Mouse (Mus musculus) adrenal gland, adult 8-10 months (tissue): ENCODE results near the gene Olfr1282. TPM values are rescaled to one million over a fixed set of nuclear protein-coding genes. Genes with fewer than 3 reads are reported as not detected.
"Not testable (repeated sequence)": the region's sequence is repeated elsewhere in the genome, so short reads cannot be mapped to it uniquely, and the experiment has no call there.

ENCODE experiments used
- DNase-seq: peaks from one replicate; pipeline ENCODE4 v3.0.0; 2022
- total RNA-seq, 4 experiments: library from RNA; stranded (reverse); gene quantifications; 2 replicates each; pipeline ENCODE4 v1.2.4; 2022

The Olfr1282 gene
- not detected for total RNA-seq

DNA sequence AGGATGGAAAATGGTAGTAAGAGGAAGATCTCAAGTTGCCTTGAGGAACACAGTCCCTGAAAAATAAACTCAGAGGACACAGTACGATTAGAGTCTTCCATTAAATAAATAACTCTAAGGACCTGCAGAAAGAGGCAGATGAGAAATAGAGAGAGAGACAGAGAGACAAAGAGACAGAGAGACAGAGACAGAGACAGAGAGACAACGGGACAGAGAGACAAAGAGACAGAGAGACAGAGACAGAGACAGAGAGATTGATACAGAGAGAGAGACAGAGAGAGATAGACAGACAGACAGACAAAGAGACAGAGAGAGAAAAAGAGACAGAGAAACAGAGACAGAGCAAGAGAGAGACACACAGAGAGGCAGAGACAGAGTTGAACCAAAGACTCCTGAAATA is at the start of gene Olfr1282:
Olfr1282 (minus strand) TSS at position 101 of the 400 bp plus-strand sequence.
- DNase-seq = no peak

DNA sequence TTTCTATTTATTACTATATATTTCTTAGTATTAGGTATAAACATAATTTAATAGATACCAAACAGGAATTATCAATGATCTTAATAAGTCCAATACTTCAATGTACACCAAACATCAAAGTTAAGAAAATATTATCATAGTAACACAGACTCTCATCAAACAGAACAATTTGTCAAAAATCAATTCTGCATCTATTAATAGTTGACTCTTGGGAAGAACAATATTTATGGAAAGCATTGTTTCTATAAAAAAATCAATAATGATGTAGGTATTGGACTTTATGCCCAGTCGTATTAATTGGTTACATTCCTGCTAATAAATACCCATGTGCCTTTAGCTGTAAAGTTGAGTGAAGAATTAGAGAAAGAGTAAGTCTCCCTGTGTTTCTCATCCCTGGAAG is 39.3 kb upstream of the Olfr1282 start, which contains the start of gene Olfr1284:
Olfr1284 (plus strand) TSS at position 301 of the 400 bp plus-strand sequence.
- no peak for DNase-seq

DNA sequence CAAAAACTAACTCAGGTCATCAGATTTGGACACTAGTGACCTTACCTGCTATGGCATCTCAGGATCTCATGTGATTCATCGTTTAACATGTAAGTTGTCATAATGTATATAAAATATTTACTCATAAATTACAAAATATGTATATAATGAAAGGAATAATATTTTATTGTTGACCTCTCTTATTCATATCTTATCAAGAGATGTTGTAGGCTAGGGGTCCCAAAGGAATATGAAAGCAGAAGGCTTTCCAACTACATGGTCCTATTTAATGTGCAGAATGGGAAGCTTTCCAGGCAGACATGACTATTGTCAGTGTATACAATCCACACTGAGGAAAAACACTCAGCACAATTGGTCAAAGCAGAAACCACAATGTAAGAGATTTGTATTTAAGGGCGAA is 30.6 kb upstream of the Olfr1282 start, which contains the start of gene Olfr1283:
Olfr1283 (plus strand) TSS at position 301 of the 400 bp plus-strand sequence.
- DNase-seq = no peak

DNA sequence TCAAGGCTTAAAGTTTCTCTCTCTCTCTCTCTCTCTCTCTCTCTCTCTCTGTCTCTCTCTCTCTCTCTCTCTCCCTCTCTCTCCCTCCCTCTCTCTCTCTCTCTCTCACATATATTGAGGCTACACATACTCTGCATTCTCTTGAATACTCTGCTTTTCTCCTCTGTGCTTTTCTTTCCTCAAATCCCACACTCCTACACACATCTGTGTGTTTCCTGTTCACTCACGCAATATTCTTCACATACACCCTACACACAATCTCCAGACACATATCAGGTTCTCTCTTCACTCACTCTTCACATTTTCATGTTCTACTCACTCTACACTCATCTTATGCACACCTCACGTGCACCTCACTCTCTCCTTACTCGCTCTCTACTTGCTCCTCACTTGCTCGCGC is 2.2 kb downstream of the Olfr1282 start:
- DNase-seq = not testable (repeated sequence)

GRCm38 (mm10) chr2:111326220-111326619 is 9.7 kb downstream of the Olfr1282 start, which contains the start of gene Olfr1281:
Gene Olfr1281 (plus strand): TSS chr2:111326520.
- no peak for DNase-seq

- DNase-seq = no peak
These were observed 22.2 kb downstream of the Olfr1282 start, which contains the start of gene Olfr1280 for GRCm38 (mm10) chr2:111313717-111314116. Gene Olfr1280 (plus strand): TSS chr2:111314017.

DNA sequence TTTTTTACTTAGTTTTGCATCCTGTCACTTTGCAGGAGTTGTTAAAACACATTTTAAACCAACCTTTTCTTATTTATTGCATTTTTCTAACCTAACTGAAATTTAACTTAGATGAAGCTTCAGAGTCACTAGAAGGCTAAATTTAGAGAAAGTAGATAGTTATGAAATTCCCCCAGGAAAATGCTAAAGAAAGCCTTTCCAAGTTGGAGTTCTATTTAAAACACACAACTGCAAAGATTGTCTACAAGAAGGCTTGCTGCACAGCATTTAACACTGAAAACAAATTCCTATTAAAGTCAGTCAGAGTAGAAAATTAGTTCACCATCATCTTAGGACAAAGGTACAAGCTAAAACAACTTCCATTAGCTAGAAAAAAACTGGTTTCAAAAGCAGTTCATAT is 35.5 kb downstream of the Olfr1282 start, which contains the start of gene Olfr1279:
Olfr1279 (plus strand) TSS at position 262 of the 400 bp plus-strand sequence.
- DNase-seq = no peak

- DNase-seq = no peak
These were observed 37.3 kb downstream of the Olfr1282 start for GRCm38 (mm10) chr2:111298541-111298940.

DNA sequence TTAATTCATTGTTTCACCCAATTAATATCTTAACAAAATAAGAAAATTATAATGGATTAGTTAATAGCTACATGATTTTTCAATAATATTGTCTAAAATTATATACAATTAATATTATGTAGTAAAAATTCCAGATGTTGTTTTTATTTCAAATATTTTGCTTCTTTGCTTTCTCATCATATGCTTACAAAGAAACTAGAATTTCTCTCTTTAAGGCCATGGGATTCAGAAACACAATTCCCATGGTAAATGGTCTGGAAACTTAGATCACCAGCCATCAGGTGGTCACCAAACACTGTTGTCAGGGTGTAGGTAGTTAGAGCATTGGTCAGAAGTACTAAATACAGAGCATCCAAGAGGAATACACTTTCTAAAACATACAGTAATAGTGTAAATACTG is 46.0 kb downstream of the Olfr1282 start, which contains the start of gene Olfr1278:
Olfr1278 (plus strand) TSS at position 301 of the 400 bp plus-strand sequence.
- no peak for DNase-seq

Other genes starting within 250 kb of the Olfr1282 start
- not detected for gene Gm13941, start 230.1 kb downstream of the Olfr1282 start, total RNA-seq
- not detected for gene Gm15130, start 183.1 kb downstream of the Olfr1282 start, total RNA-seq
- gene 4930430A15Rik, start 106.5 kb downstream of the Olfr1282 start, total RNA-seq = not detected
- gene Olfr1275, start 100.8 kb downstream of the Olfr1282 start, total RNA-seq = not detected
- not detected for gene Olfr1276, start 81.6 kb downstream of the Olfr1282 start, total RNA-seq
- gene Olfr1277, start 62.0 kb downstream of the Olfr1282 start, total RNA-seq = not detected
- gene Olfr1278, start 45.9 kb downstream of the Olfr1282 start, total RNA-seq = not detected
- not detected for gene Olfr1279, start 35.4 kb downstream of the Olfr1282 start, total RNA-seq
- gene Olfr1280, start 22.1 kb downstream of the Olfr1282 start, total RNA-seq = not detected
- gene Olfr1281, start 9.6 kb downstream of the Olfr1282 start, total RNA-seq = not detected
- gene Olfr1283, start 30.7 kb upstream of the Olfr1282 start, total RNA-seq = not detected
- not detected for gene Olfr1284, start 39.4 kb upstream of the Olfr1282 start, total RNA-seq
- gene Olfr1286, start 87.0 kb upstream of the Olfr1282 start, total RNA-seq = not detected
- gene Olfr1287, start 113.1 kb upstream of the Olfr1282 start, total RNA-seq = not detected
- gene Olfr1288, start 138.0 kb upstream of the Olfr1282 start, total RNA-seq = not detected
- gene Olfr1289, start 144.7 kb upstream of the Olfr1282 start, total RNA-seq = not detected
- gene Olfr1290, start 157.8 kb upstream of the Olfr1282 start, total RNA-seq = not detected
- not detected for gene Olfr1291-ps1, start 161.1 kb upstream of the Olfr1282 start, total RNA-seq
- not detected for gene Olfr1293-ps, start 189.1 kb upstream of the Olfr1282 start, total RNA-seq
- gene Olfr1294, start 204.2 kb upstream of the Olfr1282 start, total RNA-seq = not detected
- gene Olfr1295, start 233.6 kb upstream of the Olfr1282 start, total RNA-seq = not detected